Mouse (Mus musculus): Measurements from ENCODE around the gene Tldc2. TPM values are rescaled to one million over a fixed set of nuclear protein-coding genes. Genes with fewer than 3 reads are reported as not detected.

Tldc2 gene
- polyA plus RNA-seq, 1 experiment from 2014 or later = not detected

GRCm38 (mm10) chr2:157087536-157088317, 872 bp downstream of the Tldc2 start:
- Histone ChIP-seq H3K9me3 (replicated peaks) (no peaks in the 10 kb centered on the region), H3K27me3 (ENCODE audit: low read depth, poor library complexity, severe bottlenecking) (no peaks in the 10 kb centered on the region), H3K4me3 (no peak overlapping the region), H3K4me1 (peaks cover 8% of the 10 kb centered on the region), H3K36me3 (no peaks in the 10 kb centered on the region), H3K27ac (no peak overlapping the region)
- WGBS = 86% methylated on average over 14 of the region's 14 CpGs
- DNase-seq (ENCODE audit: low spot score) = no peak

DNA sequence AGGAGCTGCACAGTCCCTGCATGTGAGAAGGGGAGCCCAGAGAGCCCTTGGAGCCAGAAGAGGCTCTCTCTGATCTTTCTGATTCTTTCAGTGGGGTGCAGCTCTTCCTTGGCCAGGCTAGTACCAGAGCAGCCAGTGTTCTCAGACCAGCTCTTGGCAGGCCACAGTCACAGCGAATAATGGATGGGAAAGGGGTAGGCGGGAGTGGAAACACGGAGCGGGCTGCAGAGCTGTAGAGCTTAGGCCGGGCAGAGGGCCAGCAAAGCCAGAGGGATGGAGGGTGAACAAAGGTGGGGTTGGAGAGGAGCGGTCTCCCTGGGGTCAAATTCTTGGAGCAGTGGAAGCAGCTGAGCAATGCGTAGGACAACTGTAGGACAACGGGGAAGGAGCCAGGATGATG, 5.2 kb downstream of the Tldc2 start:
- Histone ChIP-seq H3K27ac (no peak overlapping the region), H3K27me3 (ENCODE audit: low read depth, poor library complexity, severe bottlenecking) (no peaks in the 10 kb centered on the region), H3K9me3 (replicated peaks) (no peaks in the 10 kb centered on the region), H3K36me3 (peaks cover 4% of the 10 kb centered on the region; the same call in 1 of the 2 replicates), H3K4me3 (no peak overlapping the region), H3K4me1 (peaks cover 9% of the 10 kb centered on the region; the same call in 1 of the 2 replicates)
- DNase-seq (ENCODE audit: low spot score) = no peak
- WGBS = 75% methylated on average over 8 of the region's 8 CpGs

GRCm38 (mm10) chr2:157095005-157095755, 8.3 kb downstream of the Tldc2 start:
- WGBS = 70% methylated on average over 9 of the region's 9 CpGs
- DNase-seq (ENCODE audit: low spot score) = peak; percentile 77

GRCm38 (mm10) chr2:157099532-157100318, 12.9 kb downstream of the Tldc2 start:
- peaks cover 68% of the 10 kb centered on the region for H3K36me3 ChIP-seq
- H3K4me1 ChIP-seq = 0 out of 2 replicates have a peak, but pooled peaks cover under 1% of the 10 kb centered on the region
- H3K27ac ChIP-seq = no peak overlapping the region
- 77% methylated on average over 12 of the region's 12 CpGs for whole genome bisulfite sequencing
- no peaks in the 10 kb centered on the region for H3K9me3 ChIP-seq (replicated peaks)
- no peak overlapping the region for H3K4me3 ChIP-seq
- no peaks in the 10 kb centered on the region for H3K27me3 ChIP-seq (ENCODE audit: low read depth, poor library complexity, severe bottlenecking)
- DNase-seq (ENCODE audit: low spot score) = no peak

More at GRCm38 (mm10) chr2:157095005-157095755, 8.3 kb downstream of the Tldc2 start:
- H3K27ac ChIP-seq = no peak overlapping the region
- H3K4me1 ChIP-seq = peaks cover 6% of the 10 kb centered on the region; the same call in 1 of the 2 replicates
- H3K27me3 ChIP-seq (ENCODE audit: low read depth, poor library complexity, severe bottlenecking) = no peaks in the 10 kb centered on the region
- no peak overlapping the region for H3K4me3 ChIP-seq
- no peaks in the 10 kb centered on the region for H3K9me3 ChIP-seq (replicated peaks)
- H3K36me3 ChIP-seq = peaks cover 30% of the 10 kb centered on the region

DNA sequence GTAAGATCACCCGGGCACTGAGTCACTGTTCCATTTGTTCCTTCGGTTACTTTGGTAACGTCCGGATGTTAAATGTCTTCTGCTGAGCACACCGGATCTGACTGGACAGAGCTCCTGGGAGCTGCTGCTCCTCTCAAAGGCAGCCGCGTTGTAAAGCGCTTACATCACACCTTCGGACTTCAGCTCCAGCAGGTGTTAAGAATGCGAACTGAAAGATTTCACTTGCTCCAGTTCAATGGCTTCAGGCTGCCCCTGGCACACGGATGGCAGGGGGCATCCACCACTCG, 13.4 kb downstream of the Tldc2 start:
- DNase-seq (ENCODE audit: low spot score) = no peak
- peaks cover 73% of the 10 kb centered on the region for H3K36me3 ChIP-seq

DNA sequence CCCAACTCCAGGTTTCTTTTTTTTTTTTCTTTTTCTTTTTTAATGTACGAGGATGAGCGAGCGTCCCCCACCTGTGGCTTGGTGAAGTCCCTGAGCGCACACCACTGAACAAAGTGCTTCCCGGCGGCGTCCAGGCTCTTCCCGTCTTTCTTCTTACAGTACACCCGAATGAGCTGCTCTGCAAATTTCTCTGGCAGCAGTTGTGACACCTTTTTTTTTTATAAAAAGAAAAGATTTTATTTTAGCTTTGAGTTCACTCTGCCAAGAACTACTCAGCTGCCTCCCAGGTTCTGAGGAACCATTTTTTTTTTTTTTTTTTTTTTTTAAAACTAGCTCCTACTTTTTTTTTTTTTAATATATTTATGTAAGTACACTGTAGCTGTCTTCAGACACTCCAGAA, 14.8 kb downstream of the Tldc2 start:
- Histone ChIP-seq H3K4me3 (no peak overlapping the region), H3K27me3 (ENCODE audit: low read depth, poor library complexity, severe bottlenecking) (no peaks in the 10 kb centered on the region), H3K27ac (no peak overlapping the region), H3K36me3 (peaks cover 80% of the 10 kb centered on the region), H3K4me1 (no peaks in the 10 kb centered on the region), H3K9me3 (replicated peaks) (no peaks in the 10 kb centered on the region)
- 96% methylated on average over 9 of the region's 9 CpGs for WGBS
- DNase-seq (ENCODE audit: low spot score) = no peak

More for the DNA sequence above, 13.4 kb downstream of the Tldc2 start:
- H3K27ac ChIP-seq = no peak overlapping the region
- H3K4me3 ChIP-seq = no peak overlapping the region
- H3K4me1 ChIP-seq = no peaks in the 10 kb centered on the region
- 89% methylated on average over 12 of the region's 12 CpGs for WGBS
- no peaks in the 10 kb centered on the region for H3K27me3 ChIP-seq (ENCODE audit: low read depth, poor library complexity, severe bottlenecking)
- no peaks in the 10 kb centered on the region for H3K9me3 ChIP-seq (replicated peaks)

GRCm38 (mm10) chr2:157102256-157102655, 15.4 kb downstream of the Tldc2 start:
- DNase-seq (ENCODE audit: low spot score) = no peak
- WGBS = 90% methylated on average over 2 of the region's 2 CpGs
- no peaks in the 10 kb centered on the region for H3K4me1 ChIP-seq
- H3K4me3 ChIP-seq = no peak overlapping the region
- H3K27ac ChIP-seq = no peak overlapping the region
- no peaks in the 10 kb centered on the region for H3K9me3 ChIP-seq (replicated peaks)
- H3K36me3 ChIP-seq = peaks cover 86% of the 10 kb centered on the region
- H3K27me3 ChIP-seq (ENCODE audit: low read depth, poor library complexity, severe bottlenecking) = no peaks in the 10 kb centered on the region

- no peak overlapping the region for H3K4me3 ChIP-seq
- H3K4me1 ChIP-seq = no peaks in the 10 kb centered on the region
- H3K27me3 ChIP-seq (ENCODE audit: low read depth, poor library complexity, severe bottlenecking) = no peaks in the 10 kb centered on the region
- H3K27ac ChIP-seq = no peak overlapping the region
- no peak for DNase-seq (ENCODE audit: low spot score)
- H3K36me3 ChIP-seq = peaks cover 87% of the 10 kb centered on the region
- no peaks in the 10 kb centered on the region for H3K9me3 ChIP-seq (replicated peaks)
- 93% methylated on average over 8 of the region's 8 CpGs for WGBS
Measured at GRCm38 (mm10) chr2:157104454-157104853, 17.6 kb downstream of the Tldc2 start.

- DNase-seq (ENCODE audit: low spot score) = no peak
- Histone ChIP-seq H3K9me3 (replicated peaks) (no peaks in the 10 kb centered on the region), H3K4me3 (no peak overlapping the region), H3K27ac (no peak overlapping the region), H3K4me1 (no peaks in the 10 kb centered on the region), H3K36me3 (peaks cover 84% of the 10 kb centered on the region), H3K27me3 (ENCODE audit: low read depth, poor library complexity, severe bottlenecking) (no peaks in the 10 kb centered on the region)
- WGBS = 89% methylated on average over 4 of the region's 4 CpGs
Measured at GRCm38 (mm10) chr2:157108236-157108635, 21.4 kb downstream of the Tldc2 start.

DNA sequence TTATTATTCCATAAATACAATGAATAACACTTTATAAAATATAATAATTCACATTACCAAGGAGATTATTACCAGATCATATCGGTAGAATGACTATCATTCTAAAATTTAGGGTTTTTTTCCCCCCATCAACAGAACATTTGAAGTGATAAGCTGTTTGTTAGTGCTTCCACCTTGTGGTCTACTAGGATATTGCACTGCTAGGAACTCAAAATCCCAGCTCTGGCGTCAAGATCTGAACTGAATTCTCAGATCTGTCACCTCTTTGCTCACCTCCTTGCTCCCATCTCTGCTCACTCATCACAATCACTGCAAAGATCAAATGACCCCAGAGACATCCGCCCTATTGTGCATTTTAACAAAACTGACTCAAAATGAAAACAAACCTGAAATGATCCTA, 30.1 kb downstream of the Tldc2 start:
- 23% methylated on average over 3 of the region's 3 CpGs for WGBS
- Histone ChIP-seq H3K4me1 (no peaks in the 10 kb centered on the region), H3K9me3 (replicated peaks) (no peaks in the 10 kb centered on the region), H3K4me3 (no peak overlapping the region), H3K36me3 (peaks cover 64% of the 10 kb centered on the region), H3K27me3 (ENCODE audit: low read depth, poor library complexity, severe bottlenecking) (no peaks in the 10 kb centered on the region), H3K27ac (no peak overlapping the region)
- no peak for DNase-seq (ENCODE audit: low spot score)

- Histone ChIP-seq H3K9me3 (replicated peaks) (no peaks in the 10 kb centered on the region), H3K4me3 (no peak overlapping the region), H3K27me3 (ENCODE audit: low read depth, poor library complexity, severe bottlenecking) (no peaks in the 10 kb centered on the region), H3K27ac (no peak overlapping the region), H3K4me1 (no peaks in the 10 kb centered on the region), H3K36me3 (peaks cover 62% of the 10 kb centered on the region)
- 89% methylated on average over 4 of the region's 4 CpGs for WGBS
- no peak for DNase-seq (ENCODE audit: low spot score)
Measured at GRCm38 (mm10) chr2:157118556-157118955, 31.7 kb downstream of the Tldc2 start.

DNA sequence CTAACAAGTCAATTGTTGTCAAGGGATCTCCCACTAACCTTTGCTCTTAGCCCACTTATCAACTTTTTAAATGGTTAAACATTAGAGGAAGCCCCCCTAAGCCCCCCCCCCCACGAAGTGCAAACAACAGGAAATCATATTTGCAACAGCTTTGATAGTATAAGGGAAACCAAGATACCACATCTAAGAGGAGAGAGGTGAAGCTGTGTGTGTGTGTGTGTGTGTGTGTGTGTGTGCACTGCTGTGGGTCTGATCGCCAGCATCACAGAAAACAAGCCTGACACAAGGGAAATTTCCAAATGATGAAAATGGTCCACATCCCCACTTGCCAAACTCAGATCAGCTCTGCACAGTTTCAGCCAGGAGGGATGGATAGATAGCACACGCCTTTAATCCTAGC, 32.2 kb downstream of the Tldc2 start:
- Histone ChIP-seq H3K4me1 (no peaks in the 10 kb centered on the region), H3K27ac (no peak overlapping the region), H3K9me3 (replicated peaks) (no peaks in the 10 kb centered on the region), H3K36me3 (peaks cover 57% of the 10 kb centered on the region), H3K27me3 (ENCODE audit: low read depth, poor library complexity, severe bottlenecking) (no peaks in the 10 kb centered on the region), H3K4me3 (no peak overlapping the region)
- DNase-seq (ENCODE audit: low spot score) = no peak
- WGBS = 83% methylated on average over 3 of the region's 3 CpGs

DNA sequence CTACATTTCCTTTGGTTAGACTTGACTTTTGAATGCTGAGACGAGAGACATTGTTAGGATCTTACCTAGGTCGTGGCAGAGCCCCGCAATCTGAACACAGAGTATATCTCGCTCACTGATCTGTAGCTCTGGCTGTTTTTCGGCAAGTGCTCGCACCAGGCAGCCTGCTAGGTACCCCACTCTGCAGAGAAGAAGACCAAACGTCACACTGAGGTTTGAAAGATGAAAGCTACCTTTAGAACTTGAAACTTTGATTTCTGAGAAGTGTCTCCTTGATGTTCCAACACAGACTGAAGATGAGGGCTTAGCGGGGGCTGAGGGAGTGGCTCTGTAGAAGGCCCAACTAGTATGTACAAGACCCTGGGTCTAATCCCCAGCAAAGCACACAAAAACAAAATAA, 34.9 kb downstream of the Tldc2 start:
- Histone ChIP-seq H3K4me3 (no peak overlapping the region), H3K9me3 (replicated peaks) (no peaks in the 10 kb centered on the region), H3K36me3 (peaks cover 56% of the 10 kb centered on the region), H3K27ac (no peak overlapping the region), H3K4me1 (no peaks in the 10 kb centered on the region), H3K27me3 (ENCODE audit: low read depth, poor library complexity, severe bottlenecking) (no peaks in the 10 kb centered on the region)
- DNase-seq (ENCODE audit: low spot score) = no peak
- 93% methylated on average over 8 of the region's 8 CpGs for WGBS

All from limb, embryonic 10.5 days (tissue).